Mouse (Mus musculus) neural tube, embryonic 12.5 days (tissue): ENCODE measurements around the gene Stx17. TPM values are rescaled to one million over a fixed set of nuclear protein-coding genes. Genes with fewer than 3 reads are reported as not detected.
A peak's percentile ranks its signal among the peaks of the same experiment; 100 is the strongest.

Experiments used
- ATAC-seq: fragments of 200-750 bp; cut with Nextera tagmentation; 2 replicates; pipeline ENCODE4 v1.8.0; 2017; ENCODE audit warnings: low read depth, mild to moderate bottlenecking, moderate TSS enrichment, moderate library complexity; ENCODE audit not compliant: low FRiP score
- H3K27ac ChIP-seq: fragments of 300-500 bp; sonication (generic); 2 replicates; pipeline ENCODE4 v1.5.1; 2016
- H3K27me3 ChIP-seq: fragments of 300-500 bp; sonication (generic); replicated peaks from 2 replicates; pipeline ENCODE4 v1.6.1; 2016; ENCODE audit warnings: mild to moderate bottlenecking
- H3K36me3 ChIP-seq: fragments of 300-500 bp; sonication (generic); 2 replicates; pipeline ENCODE4 v1.6.1; 2016; ENCODE audit warnings: mild to moderate bottlenecking
- H3K4me1 ChIP-seq: fragments of 300-500 bp; sonication (generic); 2 replicates; pipeline ENCODE4 v1.6.1; 2016
- H3K4me2 ChIP-seq: fragments of 300-500 bp; sonication (generic); replicated peaks from 2 replicates; pipeline ENCODE4 v1.6.1; 2016; ENCODE audit warnings: mild to moderate bottlenecking
- H3K4me3 ChIP-seq: fragments of 300-500 bp; sonication (generic); 2 replicates; pipeline ENCODE4 v1.5.1; 2016
- H3K9ac ChIP-seq: fragments of 300-500 bp; sonication (generic); 2 replicates; pipeline ENCODE4 v1.6.1; 2016; ENCODE audit warnings: mild to moderate bottlenecking
- H3K9me3 ChIP-seq: fragments of 300-500 bp; sonication (generic); 2 replicates; pipeline ENCODE4 v1.6.1; 2016; ENCODE audit warnings: mild to moderate bottlenecking
- WGBS: fragments of 180-500 bp; shearing (Covaris S2); methylation state at CpG from one replicate; pipeline ENCODE4 v1.1.7; 2016; 5-methylcytosine and 5-hydroxymethylcytosine counted together
- polyA plus RNA-seq: library from polyadenylated mRNA; unstranded; fragments of >200 nt; fragmentation: Nextera tagmentation; extraction: Ambion mirVana; gene quantifications from 2 replicates; pipeline ENCODE4 v1.2.1, GENCODE M21; 2016

Gene Stx17
- 20.9 and 23.2 TPM in 2 replicates for polyA plus RNA-seq

GRCm38 (mm10) chr4:48124773-48125469 is at the start of gene Stx17:
TSS of gene Stx17 (plus strand) at chr4:48124915.
- no peak within 1 kb of the TSS for H3K27ac ChIP-seq
- peak within 1 kb of the TSS; percentile 78 for H3K4me3 ChIP-seq
- H3K4me2 ChIP-seq, result peak within 1 kb of the TSS; percentile 89
- H3K4me1 ChIP-seq, result no peaks in the 10 kb centered on the region
- WGBS, result 1% methylated on average over 58 of the region's 58 CpGs
- peak; percentile 100 for ATAC-seq
- no peaks in the 10 kb centered on the region for H3K27me3 ChIP-seq
- peak within 1 kb of the TSS; percentile 84 for H3K9ac ChIP-seq
- H3K36me3 ChIP-seq, result no peaks in the 10 kb centered on the region
- no peaks in the 10 kb centered on the region for H3K9me3 ChIP-seq

GRCm38 (mm10) chr4:48076693-48077471 is 47.8 kb upstream of the Stx17 start:
- 86% methylated on average over 13 of the region's 13 CpGs for WGBS
- Histone ChIP-seq H3K4me3 (no peak overlapping the region), H3K27ac (no peak overlapping the region), H3K36me3 (no peaks in the 10 kb centered on the region), H3K4me2 (no peak overlapping the region), H3K9me3 (no peaks in the 10 kb centered on the region), H3K27me3 (no peaks in the 10 kb centered on the region), H3K9ac (no peak overlapping the region), H3K4me1 (no peaks in the 10 kb centered on the region)
- ATAC-seq, result no peak

- 23% methylated on average over 4 of the region's 4 CpGs for whole genome bisulfite sequencing
- no peak for ATAC-seq
- H3K4me1 ChIP-seq, result no peaks in the 10 kb centered on the region
- H3K9me3 ChIP-seq, result no peaks in the 10 kb centered on the region
- no peak overlapping the region for H3K27ac ChIP-seq
- H3K4me3 ChIP-seq, result no peak overlapping the region
- H3K4me2 ChIP-seq, result no peak overlapping the region
- H3K27me3 ChIP-seq, result no peaks in the 10 kb centered on the region
- H3K9ac ChIP-seq, result no peak overlapping the region
- H3K36me3 ChIP-seq, result no peaks in the 10 kb centered on the region
These were observed 46.5 kb upstream of the Stx17 start for GRCm38 (mm10) chr4:48078213-48078612.

- no peak for ATAC-seq
- 68% methylated on average over 8 of the region's 8 CpGs for WGBS
- Histone ChIP-seq H3K4me1 (no peaks in the 10 kb centered on the region), H3K36me3 (no peaks in the 10 kb centered on the region), H3K27me3 (no peaks in the 10 kb centered on the region), H3K9ac (no peak overlapping the region), H3K27ac (no peak overlapping the region), H3K4me2 (no peak overlapping the region), H3K4me3 (no peak overlapping the region), H3K9me3 (no peaks in the 10 kb centered on the region)
These were observed 45.3 kb upstream of the Stx17 start for GRCm38 (mm10) chr4:48079285-48080039.

GRCm38 (mm10) chr4:48083452-48083851 is 41.3 kb upstream of the Stx17 start:
- Histone ChIP-seq H3K9me3 (no peaks in the 10 kb centered on the region), H3K27me3 (no peaks in the 10 kb centered on the region), H3K4me1 (no peaks in the 10 kb centered on the region), H3K4me3 (no peak overlapping the region), H3K36me3 (no peaks in the 10 kb centered on the region), H3K9ac (no peak overlapping the region), H3K4me2 (no peak overlapping the region), H3K27ac (no peak overlapping the region)
- WGBS, result 87% methylated on average over 4 of the region's 4 CpGs
- ATAC-seq, result no peak

GRCm38 (mm10) chr4:48086609-48087008 is 38.1 kb upstream of the Stx17 start:
- no peak for ATAC-seq
- Histone ChIP-seq H3K36me3 (no peaks in the 10 kb centered on the region), H3K4me1 (no peaks in the 10 kb centered on the region), H3K9me3 (no peaks in the 10 kb centered on the region), H3K27me3 (no peaks in the 10 kb centered on the region), H3K4me3 (no peak overlapping the region), H3K27ac (no peak overlapping the region), H3K4me2 (no peak overlapping the region), H3K9ac (no peak overlapping the region)
- 67% methylated on average over 6 of the region's 6 CpGs for WGBS

GRCm38 (mm10) chr4:48087497-48087896 is 37.2 kb upstream of the Stx17 start:
- Histone ChIP-seq H3K9ac (no peak overlapping the region), H3K4me3 (no peak overlapping the region), H3K4me2 (no peak overlapping the region), H3K9me3 (no peaks in the 10 kb centered on the region), H3K27me3 (no peaks in the 10 kb centered on the region), H3K27ac (no peak overlapping the region), H3K36me3 (no peaks in the 10 kb centered on the region), H3K4me1 (no peaks in the 10 kb centered on the region)
- WGBS, result 87% methylated on average over 6 of the region's 6 CpGs
- no peak for ATAC-seq

GRCm38 (mm10) chr4:48093221-48093620 is 31.5 kb upstream of the Stx17 start:
- H3K9ac ChIP-seq, result no peak overlapping the region
- H3K27me3 ChIP-seq, result no peaks in the 10 kb centered on the region
- H3K36me3 ChIP-seq, result no peaks in the 10 kb centered on the region
- no peaks in the 10 kb centered on the region for H3K4me1 ChIP-seq
- WGBS, result 90% methylated on average over 3 of the region's 3 CpGs
- no peak for ATAC-seq
- H3K27ac ChIP-seq, result no peak overlapping the region
- H3K4me3 ChIP-seq, result no peak overlapping the region
- H3K4me2 ChIP-seq, result no peak overlapping the region
- no peaks in the 10 kb centered on the region for H3K9me3 ChIP-seq

- H3K27ac ChIP-seq, result no peak overlapping the region
- 90% methylated on average over 8 of the region's 8 CpGs for WGBS
- no peaks in the 10 kb centered on the region for H3K36me3 ChIP-seq
- no peaks in the 10 kb centered on the region for H3K4me1 ChIP-seq
- ATAC-seq, result no peak
- no peak overlapping the region for H3K9ac ChIP-seq
- no peaks in the 10 kb centered on the region for H3K9me3 ChIP-seq
- no peak overlapping the region for H3K4me2 ChIP-seq
- H3K4me3 ChIP-seq, result no peak overlapping the region
- H3K27me3 ChIP-seq, result no peaks in the 10 kb centered on the region
These were observed 24.5 kb upstream of the Stx17 start for GRCm38 (mm10) chr4:48100217-48100616.

GRCm38 (mm10) chr4:48101981-48102380 is 22.7 kb upstream of the Stx17 start:
- H3K27me3 ChIP-seq, result no peaks in the 10 kb centered on the region
- H3K9me3 ChIP-seq, result no peaks in the 10 kb centered on the region
- no peak overlapping the region for H3K4me3 ChIP-seq
- no peaks in the 10 kb centered on the region for H3K4me1 ChIP-seq
- no peak overlapping the region for H3K9ac ChIP-seq
- H3K4me2 ChIP-seq, result no peak overlapping the region
- 76% methylated on average over 2 of the region's 2 CpGs for WGBS
- no peak overlapping the region for H3K27ac ChIP-seq
- H3K36me3 ChIP-seq, result no peaks in the 10 kb centered on the region
- ATAC-seq, result no peak

- no peak overlapping the region for H3K27ac ChIP-seq
- no peak overlapping the region for H3K9ac ChIP-seq
- H3K9me3 ChIP-seq, result no peaks in the 10 kb centered on the region
- no peaks in the 10 kb centered on the region for H3K36me3 ChIP-seq
- H3K4me1 ChIP-seq, result no peaks in the 10 kb centered on the region
- ATAC-seq, result no peak
- no peak overlapping the region for H3K4me3 ChIP-seq
- H3K27me3 ChIP-seq, result no peaks in the 10 kb centered on the region
- no peak overlapping the region for H3K4me2 ChIP-seq
- WGBS, result 73% methylated on average over 5 of the region's 5 CpGs
These were observed 19.3 kb upstream of the Stx17 start for GRCm38 (mm10) chr4:48105387-48105786.

- 87% methylated on average over 6 of the region's 6 CpGs for WGBS
- no peak overlapping the region for H3K4me2 ChIP-seq
- no peaks in the 10 kb centered on the region for H3K27me3 ChIP-seq
- H3K9me3 ChIP-seq, result no peaks in the 10 kb centered on the region
- no peak for ATAC-seq
- H3K4me3 ChIP-seq, result no peak overlapping the region
- H3K27ac ChIP-seq, result no peak overlapping the region
- H3K4me1 ChIP-seq, result no peaks in the 10 kb centered on the region
- no peak overlapping the region for H3K9ac ChIP-seq
- no peaks in the 10 kb centered on the region for H3K36me3 ChIP-seq
These were observed 17.6 kb upstream of the Stx17 start for GRCm38 (mm10) chr4:48107086-48107485.
